Mouse (Mus musculus): ENCODE data around the gene Tgif2.

DNA sequence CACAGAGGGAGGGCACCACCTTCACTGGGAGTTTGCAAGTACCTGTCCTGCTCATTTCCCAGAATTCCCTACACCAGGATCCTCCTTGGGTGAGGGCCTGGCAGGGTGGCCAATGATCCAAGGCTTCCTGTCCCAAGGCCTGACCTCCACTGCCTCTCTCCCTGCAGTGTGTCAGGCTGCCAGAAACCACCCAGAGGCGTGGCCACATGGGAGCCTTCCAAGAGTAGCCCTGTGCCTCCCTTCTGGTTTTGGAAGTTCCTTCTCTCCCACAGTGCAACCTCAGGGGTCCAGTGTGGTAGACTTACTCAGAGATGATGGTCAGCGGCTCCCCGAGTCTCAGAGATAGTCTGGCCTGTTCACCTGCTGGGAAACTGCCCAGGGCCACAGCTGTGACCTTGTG lies 39.7 kb downstream of the Tgif2 start:
- no peak for TF ChIP-seq GATA1 (IDR thresholded peaks at IDR 0.05; ENCODE audit: borderline replicate concordance, low read length)
- TF ChIP-seq FLI1 (IDR thresholded peaks at IDR 0.05; ENCODE audit: low read length) = no peak
